Mouse (Mus musculus): ENCODE measurements around the gene Angel1. TPM values are rescaled to one million over a fixed set of nuclear protein-coding genes. Genes with fewer than 3 reads are reported as not detected.

Gene Angel1
- polyA plus RNA-seq, 1 experiment from 2014 or later = 10.0 TPM

Other genes starting within 250 kb of the Angel1 start
- gene Vash1, start 47.8 kb downstream of the Angel1 start, polyA plus RNA-seq (2015; fragmentation: Nextera tagmentation; extraction: Ambion mirVana) = 28.3 and 31.5 TPM in 2 replicates
- not detected in 2 replicates for gene Lrrc74a, start 7.9 kb upstream of the Angel1 start, polyA plus RNA-seq (2015; fragmentation: Nextera tagmentation; extraction: Ambion mirVana)
- 49.7 and 56.6 TPM in 2 replicates for gene Irf2bpl, start 158.3 kb upstream of the Angel1 start, polyA plus RNA-seq (2015; fragmentation: Nextera tagmentation; extraction: Ambion mirVana)
- 43.4 and 49.0 TPM in 2 replicates for gene Cipc, start 220.6 kb upstream of the Angel1 start, polyA plus RNA-seq (2015; fragmentation: Nextera tagmentation; extraction: Ambion mirVana)

All from hindbrain, embryonic 16.5 days (tissue).